Mouse (Mus musculus): ENCODE data around the gene Gm27021. TPM values are rescaled to one million over a fixed set of nuclear protein-coding genes. Genes with fewer than 3 reads are reported as not detected.

The Gm27021 gene
- polyA plus RNA-seq, 1 experiment: not detected

GRCm38 (mm10) chr8:120642031-120642662 is 25.7 kb downstream of the Gm27021 start:
- Histone ChIP-seq H3K4me3 (ENCODE audit: low read depth, low read length) (no peak overlapping the region), H3K27me3 (ENCODE audit: control insufficient read depth, insufficient read depth, low read length, poor library complexity, severe bottlenecking) (no peaks in the 10 kb centered on the region), H3K9ac (ENCODE audit: low read depth, poor library complexity, severe bottlenecking) (no peak overlapping the region), H3K4me1 (ENCODE audit: control insufficient read depth, insufficient read depth, low read length) (no peaks in the 10 kb centered on the region), H3K36me3 (ENCODE audit: control insufficient read depth, insufficient read depth, low read length, poor library complexity, severe bottlenecking) (no peaks in the 10 kb centered on the region), H3K9me3 (replicated peaks; ENCODE audit: control insufficient read depth, insufficient read depth, low read length, poor library complexity, severe bottlenecking) (no peaks in the 10 kb centered on the region), H3K27ac (ENCODE audit: insufficient read depth, low read length) (no peak overlapping the region)
- TF ChIP-seq EP300 (IDR thresholded peaks at IDR 0.05; ENCODE audit: insufficient read depth, low read depth, low read length) (no peak), CTCF (IDR thresholded peaks at IDR 0.05; ENCODE audit: low read depth, low read length) (peak; percentile 3), POLR2A (IDR thresholded peaks at IDR 0.05; ENCODE audit: insufficient read depth, low read length) (no peak)

GRCm38 (mm10) chr8:120641245-120641644 is 26.6 kb downstream of the Gm27021 start:
- H3K27ac ChIP-seq (ENCODE audit: insufficient read depth, low read length): no peak overlapping the region
- no peak overlapping the region for H3K4me3 ChIP-seq (ENCODE audit: low read depth, low read length)

GRCm38 (mm10) chr8:120634329-120634839 is 33.5 kb downstream of the Gm27021 start:
- Histone ChIP-seq H3K4me3 (ENCODE audit: low read depth, low read length) (peak overlapping the region; percentile 65), H3K27me3 (ENCODE audit: control insufficient read depth, insufficient read depth, low read length, poor library complexity, severe bottlenecking) (no peaks in the 10 kb centered on the region), H3K9ac (ENCODE audit: low read depth, poor library complexity, severe bottlenecking) (peak overlapping the region; percentile 83), H3K27ac (ENCODE audit: insufficient read depth, low read length) (no peak overlapping the region), H3K36me3 (ENCODE audit: control insufficient read depth, insufficient read depth, low read length, poor library complexity, severe bottlenecking) (no peaks in the 10 kb centered on the region), H3K9me3 (replicated peaks; ENCODE audit: control insufficient read depth, insufficient read depth, low read length, poor library complexity, severe bottlenecking) (no peaks in the 10 kb centered on the region), H3K4me1 (ENCODE audit: control insufficient read depth, insufficient read depth, low read length) (peaks cover 15% of the 10 kb centered on the region)
- TF ChIP-seq CTCF (IDR thresholded peaks at IDR 0.05; ENCODE audit: low read depth, low read length) (no peak), POLR2A (IDR thresholded peaks at IDR 0.05; ENCODE audit: insufficient read depth, low read length) (no peak), EP300 (IDR thresholded peaks at IDR 0.05; ENCODE audit: insufficient read depth, low read depth, low read length) (no peak)

More at GRCm38 (mm10) chr8:120641245-120641644, 26.6 kb downstream of the Gm27021 start:
- Histone ChIP-seq H3K9me3 (replicated peaks; ENCODE audit: control insufficient read depth, insufficient read depth, low read length, poor library complexity, severe bottlenecking) (no peaks in the 10 kb centered on the region), H3K4me1 (ENCODE audit: control insufficient read depth, insufficient read depth, low read length) (no peaks in the 10 kb centered on the region), H3K9ac (ENCODE audit: low read depth, poor library complexity, severe bottlenecking) (no peak overlapping the region), H3K36me3 (ENCODE audit: control insufficient read depth, insufficient read depth, low read length, poor library complexity, severe bottlenecking) (no peaks in the 10 kb centered on the region), H3K27me3 (ENCODE audit: control insufficient read depth, insufficient read depth, low read length, poor library complexity, severe bottlenecking) (no peaks in the 10 kb centered on the region)
- TF ChIP-seq POLR2A (IDR thresholded peaks at IDR 0.05; ENCODE audit: insufficient read depth, low read length) (no peak), EP300 (IDR thresholded peaks at IDR 0.05; ENCODE audit: insufficient read depth, low read depth, low read length) (no peak), CTCF (IDR thresholded peaks at IDR 0.05; ENCODE audit: low read depth, low read length) (no peak)

- peak overlapping the region; percentile 65 for H3K4me3 ChIP-seq (ENCODE audit: low read depth, low read length)
- no peak overlapping the region for H3K27ac ChIP-seq (ENCODE audit: insufficient read depth, low read length)
- TF ChIP-seq POLR2A (IDR thresholded peaks at IDR 0.05; ENCODE audit: insufficient read depth, low read length) (no peak), CTCF (IDR thresholded peaks at IDR 0.05; ENCODE audit: low read depth, low read length) (no peak), EP300 (IDR thresholded peaks at IDR 0.05; ENCODE audit: insufficient read depth, low read depth, low read length) (no peak)
- peak overlapping the region; percentile 83 for H3K9ac ChIP-seq (ENCODE audit: low read depth, poor library complexity, severe bottlenecking)
- no peaks in the 10 kb centered on the region for H3K27me3 ChIP-seq (ENCODE audit: control insufficient read depth, insufficient read depth, low read length, poor library complexity, severe bottlenecking)
- no peaks in the 10 kb centered on the region for H3K36me3 ChIP-seq (ENCODE audit: control insufficient read depth, insufficient read depth, low read length, poor library complexity, severe bottlenecking)
- H3K9me3 ChIP-seq (replicated peaks; ENCODE audit: control insufficient read depth, insufficient read depth, low read length, poor library complexity, severe bottlenecking): no peaks in the 10 kb centered on the region
- peaks cover 15% of the 10 kb centered on the region for H3K4me1 ChIP-seq (ENCODE audit: control insufficient read depth, insufficient read depth, low read length)
These were observed 34.1 kb downstream of the Gm27021 start for GRCm38 (mm10) chr8:120633665-120634271.

GRCm38 (mm10) chr8:120632969-120633664 is 34.8 kb downstream of the Gm27021 start:
- peak overlapping the region; percentile 65 for H3K4me3 ChIP-seq (ENCODE audit: low read depth, low read length)
- peak overlapping the region; percentile 37; the same call in 1 of the 2 replicates for H3K27ac ChIP-seq (ENCODE audit: insufficient read depth, low read length)

More at GRCm38 (mm10) chr8:120632969-120633664, 34.8 kb downstream of the Gm27021 start:
- Histone ChIP-seq H3K9ac (ENCODE audit: low read depth, poor library complexity, severe bottlenecking) (peak overlapping the region; percentile 83), H3K36me3 (ENCODE audit: control insufficient read depth, insufficient read depth, low read length, poor library complexity, severe bottlenecking) (no peaks in the 10 kb centered on the region), H3K9me3 (replicated peaks; ENCODE audit: control insufficient read depth, insufficient read depth, low read length, poor library complexity, severe bottlenecking) (no peaks in the 10 kb centered on the region), H3K27me3 (ENCODE audit: control insufficient read depth, insufficient read depth, low read length, poor library complexity, severe bottlenecking) (no peaks in the 10 kb centered on the region), H3K4me1 (ENCODE audit: control insufficient read depth, insufficient read depth, low read length) (peaks cover 15% of the 10 kb centered on the region)
- no peak for TF ChIP-seq EP300 (IDR thresholded peaks at IDR 0.05; ENCODE audit: insufficient read depth, low read depth, low read length)
- no peak for TF ChIP-seq POLR2A (IDR thresholded peaks at IDR 0.05; ENCODE audit: insufficient read depth, low read length)
- no peak for TF ChIP-seq CTCF (IDR thresholded peaks at IDR 0.05; ENCODE audit: low read depth, low read length)
